In the genomic region with DNA sequence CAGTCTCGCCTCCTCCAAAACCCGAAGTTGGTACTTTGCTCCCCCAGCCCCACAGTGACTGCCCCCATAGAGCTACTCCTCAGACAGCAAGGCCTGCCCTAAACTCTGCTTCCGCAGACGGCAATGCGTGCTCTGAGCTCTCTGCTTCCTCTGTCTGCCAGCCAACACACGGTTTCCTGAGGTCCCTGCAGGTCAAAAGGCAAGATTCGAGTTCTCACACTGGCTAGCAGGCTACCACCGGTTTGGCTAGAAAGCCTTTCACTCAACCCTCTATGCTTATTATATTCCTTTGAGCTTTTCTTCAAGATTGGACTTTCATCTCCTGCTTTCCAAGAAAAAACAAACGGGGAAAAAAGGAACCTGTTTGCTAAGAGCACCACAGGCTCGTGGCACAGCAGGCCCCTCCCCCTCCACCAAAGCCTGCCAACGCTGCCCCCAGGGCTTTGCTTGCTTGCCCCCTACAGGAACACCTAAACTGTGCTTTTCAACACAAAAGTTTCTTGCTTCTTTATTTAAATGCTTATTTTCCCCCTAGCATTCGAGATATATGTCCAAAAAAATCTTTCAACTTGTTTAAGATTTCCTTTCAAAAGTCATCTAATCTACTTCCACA, we compare ENCODE assay signal across 15 mouse cellular contexts. TPM values are rescaled to one million over a fixed set of nuclear protein-coding genes. Genes with fewer than 3 reads are reported as not detected.
A peak's percentile ranks its signal among the peaks of the same experiment; 100 is the strongest.
DNase-seq lines count a peak whose midpoint lies in the region; ATAC-seq lines count a peak whose summit lies in the region.
"Had no signal": no experiment of that assay in that cellular context is flagged by ENCODE, and none has a peak within 500 bp of the region (broad histone marks: within the 10 kb centered on the region; RNA-seq: fewer than 3 reads in every experiment).

No protein-coding gene starts in this region.

- 72% methylated on average over 12 of the region's 12 CpGs for WGBS in intestine, embryonic 16.5 days
- 74% methylated on average over 12 of the region's 12 CpGs for WGBS in intestine, embryonic 15.5 days
- 67% methylated on average over 12 of the region's 12 CpGs for WGBS in stomach, embryonic 16.5 days

- peaks cover 11% of the 10 kb centered on the region; the same call in 1 of the 2 replicates for H3K4me1 ChIP-seq in intestine, embryonic 16.5 days (ENCODE audit: control insufficient read depth, insufficient read depth, low read length)
- H3K4me1 ChIP-seq in intestine, embryonic 15.5 days (replicated peaks): 0 out of 2 replicates have a peak, but pooled peaks cover 7% of the 10 kb centered on the region
- no peaks in the 10 kb centered on the region for H3K4me1 ChIP-seq in stomach, embryonic 16.5 days (ENCODE audit: control insufficient read depth, insufficient read depth, low read length)
- H3K4me1 ChIP-seq: forebrain, embryonic 10.5 days; heart, embryonic 13.5 days; hindbrain, embryonic 15.5 days; limb, embryonic 13.5 days had no signal

- no peaks in the 10 kb centered on the region for H3K9me3 ChIP-seq in intestine, embryonic 16.5 days (ENCODE audit: control insufficient read depth, low read length)
- no peaks in the 10 kb centered on the region for H3K9me3 ChIP-seq in intestine, embryonic 15.5 days
- no peaks in the 10 kb centered on the region for H3K9me3 ChIP-seq in stomach, embryonic 16.5 days (replicated peaks; ENCODE audit: control insufficient read depth, low read length)
- H3K9me3 ChIP-seq: forebrain, embryonic 10.5 days; heart, embryonic 13.5 days; hindbrain, embryonic 15.5 days; limb, embryonic 13.5 days; stomach, embryonic 15.5 days had no signal

- H3K27ac ChIP-seq in intestine, embryonic 16.5 days (ENCODE audit: low read length): peak overlapping the region; percentile 47
- no peak overlapping the region for H3K27ac ChIP-seq in intestine, embryonic 15.5 days
- H3K27ac ChIP-seq in stomach, embryonic 16.5 days (ENCODE audit: low read length): peak overlapping the region; percentile 10; the same call in 1 of the 2 replicates
- H3K27ac ChIP-seq: forebrain, embryonic 10.5 days; heart, embryonic 13.5 days; hindbrain, embryonic 15.5 days; limb, embryonic 13.5 days; stomach, embryonic 15.5 days had no signal

- H3K9ac ChIP-seq in intestine, embryonic 16.5 days (ENCODE audit: low read depth, low read length): no peak overlapping the region
- no peak overlapping the region for H3K9ac ChIP-seq in intestine, embryonic 15.5 days
- H3K9ac ChIP-seq in stomach, embryonic 16.5 days (ENCODE audit: low read length): no peak overlapping the region
- H3K9ac ChIP-seq: heart, embryonic 13.5 days; hindbrain, embryonic 15.5 days; limb, embryonic 13.5 days; stomach, embryonic 15.5 days had no signal

- H3K4me2 ChIP-seq in intestine, embryonic 16.5 days (ENCODE audit: low read depth, low read length): no peak overlapping the region
- no peak overlapping the region for H3K4me2 ChIP-seq in intestine, embryonic 15.5 days (replicated peaks)
- H3K4me2 ChIP-seq in stomach, embryonic 16.5 days (ENCODE audit: low read depth, low read length): no peak overlapping the region
- H3K4me2 ChIP-seq: heart, embryonic 13.5 days; hindbrain, embryonic 15.5 days; limb, embryonic 13.5 days; stomach, embryonic 15.5 days had no signal

- peak; percentile 26 for DNase-seq in ES-CJ7 (ENCODE audit: low read depth, low spot score)
- peak; percentile 28 to 30 for DNase-seq in kidney, adult 8-10 months
- DNase-seq in cerebellum, postnatal 25 days: no peak
- DNase-seq in lung, postnatal 25 days (ENCODE audit: low spot score): no peak
- no peak for DNase-seq in heart, postnatal 4 days
- DNase-seq: cerebellum, adult 11 months; right cerebral cortex, postnatal 14 days had no signal

- peaks cover 23% of the 10 kb centered on the region; the same call in 1 of the 2 replicates for H3K36me3 ChIP-seq in intestine, embryonic 16.5 days (ENCODE audit: control insufficient read depth, insufficient read depth, low read length)
- H3K36me3 ChIP-seq in intestine, embryonic 15.5 days: peaks cover 34% of the 10 kb centered on the region
- H3K36me3 ChIP-seq in stomach, embryonic 16.5 days (ENCODE audit: control insufficient read depth, insufficient read depth, low read length): peaks cover 42% of the 10 kb centered on the region

- no peak for ATAC-seq in intestine, embryonic 16.5 days
- no peak for ATAC-seq in intestine, embryonic 15.5 days
- ATAC-seq in stomach, embryonic 16.5 days (ENCODE audit: insufficient read depth, low FRiP score): no peak

- H3K27me3 ChIP-seq in intestine, embryonic 16.5 days (replicated peaks; ENCODE audit: control insufficient read depth, insufficient read depth, low read length): no peaks in the 10 kb centered on the region
- no peaks in the 10 kb centered on the region for H3K27me3 ChIP-seq in intestine, embryonic 15.5 days (replicated peaks)
- H3K27me3 ChIP-seq in stomach, embryonic 16.5 days (ENCODE audit: control insufficient read depth, insufficient read depth, low read length): no peaks in the 10 kb centered on the region
- H3K27me3 ChIP-seq: heart, embryonic 13.5 days; hindbrain, embryonic 15.5 days; limb, embryonic 13.5 days; stomach, embryonic 15.5 days had no signal

- H3K4me3 ChIP-seq in intestine, embryonic 16.5 days (ENCODE audit: low read length): no peak overlapping the region
- H3K4me3 ChIP-seq in intestine, embryonic 15.5 days (replicated peaks): no peak overlapping the region
- no peak overlapping the region for H3K4me3 ChIP-seq in stomach, embryonic 16.5 days (replicated peaks; ENCODE audit: low read length)
- H3K4me3 ChIP-seq: forebrain, embryonic 10.5 days; heart, embryonic 13.5 days; hindbrain, embryonic 15.5 days; limb, embryonic 13.5 days; stomach, embryonic 15.5 days had no signal

RNA-seq across cellular contexts. Expression of gene Cand1, which starts 35.4 kb away (rescaled TPM):
- polyA plus RNA-seq in intestine, embryonic 16.5 days (2015; fragmentation: Nextera tagmentation; extraction: Ambion mirVana): 29.2 and 33.0 TPM in 2 replicates
- 43.6 and 47.0 TPM in 2 replicates for polyA plus RNA-seq in intestine, embryonic 15.5 days (2015; fragmentation: Nextera tagmentation; extraction: Ambion mirVana)
- 34.1 and 40.2 TPM in 2 replicates for polyA plus RNA-seq in stomach, embryonic 16.5 days (2015; fragmentation: Nextera tagmentation; extraction: Ambion mirVana)
- total RNA-seq in heart, postnatal 4 days (2021): 10 to 100 TPM; 85.4 to 89.8 TPM

Comparison
In these comparisons a context has a peak if more than half of its experiments do, and no peak if none do; other contexts are left out.
1. DNase-seq: peak in ES-CJ7 (single experiment) and kidney, adult 8-10 months (2 of 2); none in cerebellum, postnatal 25 days (0 of 2), lung, postnatal 25 days (single experiment) and heart, postnatal 4 days (single experiment).